Mouse (Mus musculus) G1E (cell line): ENCODE measurements around the gene 1700003H04Rik.

Experiments used
- CTCF ChIP-seq: IDR thresholded peaks from 2 replicates; pipeline ENCODE4 v1.5.1; 2012; ENCODE audit warnings: low read depth, low read length, inconsistent platforms, mixed read lengths
- GATA1 ChIP-seq: IDR thresholded peaks from 2 replicates; pipeline ENCODE4 v1.6.1; 2012; ENCODE audit warnings: borderline replicate concordance, low read length, inconsistent platforms, mixed read lengths

GRCm38 (mm10) chr3:124555963-124556362 is 24.9 kb downstream of the 1700003H04Rik start:
- no peak for TF ChIP-seq CTCF
- TF ChIP-seq GATA1: no peak
